Mouse (Mus musculus) urinary bladder, postnatal 4 days (tissue): ENCODE measurements around the gene Dand5.

ENCODE experiments used
- DNase-seq, 2 experiments: peaks; one replicate each; pipeline ENCODE4 v3.0.0; 2021 to 2022; ENCODE audit warnings: low spot score in 2 of 2

Dand5 gene

GRCm38 (mm10) chr8:84770100-84770953 lies 52.3 kb downstream of the Dand5 start:
- no peak for DNase-seq

- no peak for DNase-seq
These were observed 53.3 kb downstream of the Dand5 start for GRCm38 (mm10) chr8:84769324-84769723.

- no peak for DNase-seq
These were observed 54.1 kb downstream of the Dand5 start for GRCm38 (mm10) chr8:84768343-84769095.

- no peak for DNase-seq
These were observed 55.4 kb downstream of the Dand5 start for GRCm38 (mm10) chr8:84767221-84767620.

GRCm38 (mm10) chr8:84766422-84766821 lies 56.2 kb downstream of the Dand5 start:
- no peak for DNase-seq

- no peak for DNase-seq
These were observed 57.0 kb downstream of the Dand5 start for GRCm38 (mm10) chr8:84765629-84766028.
